Mouse (Mus musculus): Measurements from ENCODE around the gene Slc38a6. TPM values are rescaled to one million over a fixed set of nuclear protein-coding genes. Genes with fewer than 3 reads are reported as not detected.

Gene Slc38a6
- polyA plus RNA-seq (2015; fragmentation: Nextera tagmentation; extraction: Ambion mirVana), result 4.9 and 5.3 TPM in 2 replicates

DNA sequence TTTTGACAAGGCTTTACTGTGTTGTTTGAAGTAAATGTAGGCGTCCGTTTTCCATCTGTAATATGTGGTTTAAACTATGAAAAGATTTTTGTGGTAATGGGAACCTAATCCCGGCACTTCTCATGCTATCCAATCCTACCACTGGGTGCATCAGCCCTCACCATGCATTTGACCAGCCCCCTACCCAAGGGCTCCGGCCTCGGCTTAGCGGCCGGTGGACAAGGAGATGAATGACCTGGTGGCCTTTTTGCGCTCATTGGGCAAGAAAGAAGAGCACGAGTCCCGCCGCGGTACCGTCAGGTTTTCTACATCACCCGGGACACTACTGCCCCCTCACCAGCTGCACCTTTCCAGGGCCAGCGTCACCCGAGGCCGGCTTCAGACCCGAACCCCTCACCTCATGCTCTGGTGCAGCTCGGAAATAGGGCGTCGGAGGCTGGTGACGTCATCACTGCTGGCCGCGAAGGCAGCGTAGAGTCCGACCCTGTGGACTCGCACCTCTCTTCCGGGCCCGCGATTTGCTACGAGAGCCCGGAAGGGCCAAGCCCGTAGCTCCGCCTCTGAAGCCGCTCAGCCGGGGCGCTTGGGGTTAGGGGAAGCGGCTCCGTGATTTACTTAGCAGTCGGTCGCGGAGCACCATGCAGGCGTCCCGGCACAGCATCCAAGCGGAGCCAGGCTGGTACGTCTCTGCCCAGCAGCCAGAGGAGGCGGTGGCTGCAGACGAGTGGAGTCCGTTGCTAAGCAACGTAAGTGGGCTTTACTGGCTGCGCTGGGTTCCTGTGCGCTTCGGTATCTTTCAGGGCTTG, at the start of gene Slc38a6, which contains the start of gene Trmt5:
Gene Slc38a6 (plus strand): TSS at position 493 of the 806 bp plus-strand sequence.
Gene Trmt5 (minus strand): TSS at position 424 of the 806 bp plus-strand sequence.
- H3K4me2 ChIP-seq, result peak within 1 kb of the TSS; percentile 77
- WGBS, result under 1% methylated on average over 53 of the region's 53 CpGs

GRCm38 (mm10) chr12:73241960-73242359, 44.6 kb upstream of the Slc38a6 start:
- Histone ChIP-seq H3K9ac (no peak overlapping the region), H3K4me3 (no peak overlapping the region), H3K27ac (no peak overlapping the region), H3K9me3 (replicated peaks) (no peaks in the 10 kb centered on the region), H3K4me2 (no peak overlapping the region), H3K27me3 (no peaks in the 10 kb centered on the region), H3K4me1 (replicated peaks) (0 out of 2 replicates have a peak, but pooled peaks cover 4% of the 10 kb centered on the region), H3K36me3 (no peaks in the 10 kb centered on the region)
- no peak for ATAC-seq (replicated peaks; ENCODE audit: insufficient number of reproducible peaks, insufficient read depth, low FRiP score, low read depth)
- 68% methylated on average over 10 of the region's 10 CpGs for WGBS

More for the DNA sequence above, at the start of gene Slc38a6, which contains the start of gene Trmt5:
- peak; percentile 94 for ATAC-seq (replicated peaks; ENCODE audit: insufficient number of reproducible peaks, insufficient read depth, low FRiP score, low read depth)
- Histone ChIP-seq H3K4me3 (peak within 1 kb of the TSS; percentile 74), H3K9me3 (replicated peaks) (no peaks in the 10 kb centered on the region), H3K27me3 (no peaks in the 10 kb centered on the region), H3K27ac (peak within 1 kb of the TSS; percentile 86), H3K9ac (peak within 1 kb of the TSS; percentile 80), H3K4me1 (replicated peaks) (peaks cover 34% of the 10 kb centered on the region), H3K36me3 (peaks cover 10% of the 10 kb centered on the region)

DNA sequence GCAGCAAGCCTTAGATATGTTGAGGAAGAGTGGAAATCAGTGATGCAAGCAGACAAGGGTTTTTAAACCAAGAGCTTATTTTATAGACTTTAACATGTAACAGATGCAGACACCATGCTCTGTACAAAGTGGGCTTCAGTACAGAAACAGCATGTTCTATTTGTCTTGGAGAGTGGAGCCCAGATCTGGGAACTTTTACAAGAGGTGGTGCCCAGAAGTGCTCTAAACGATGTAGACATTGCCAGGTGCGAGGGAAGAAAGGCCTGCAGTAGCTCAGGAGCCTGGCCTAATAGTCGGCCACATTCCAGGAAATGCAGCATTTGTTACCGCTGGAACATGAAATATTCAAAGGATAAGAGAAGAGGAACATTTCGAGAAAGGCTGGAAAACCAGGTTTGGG, 40.9 kb upstream of the Slc38a6 start:
- Histone ChIP-seq H3K36me3 (no peaks in the 10 kb centered on the region), H3K4me3 (no peak overlapping the region), H3K27ac (0 out of 2 replicates have a peak overlapping the region, but pooled peaks have one; percentile 20), H3K4me1 (replicated peaks) (0 out of 2 replicates have a peak, but pooled peaks cover 4% of the 10 kb centered on the region), H3K9me3 (replicated peaks) (no peaks in the 10 kb centered on the region), H3K4me2 (no peak overlapping the region), H3K9ac (no peak overlapping the region), H3K27me3 (no peaks in the 10 kb centered on the region)
- ATAC-seq (replicated peaks; ENCODE audit: insufficient number of reproducible peaks, insufficient read depth, low FRiP score, low read depth), result no peak
- 55% methylated on average over 5 of the region's 5 CpGs for WGBS

GRCm38 (mm10) chr12:73255006-73255405, 31.6 kb upstream of the Slc38a6 start:
- Histone ChIP-seq H3K27me3 (no peaks in the 10 kb centered on the region), H3K27ac (peak overlapping the region; percentile 45; the same call in 1 of the 2 replicates)

GRCm38 (mm10) chr12:73259269-73259668, 27.3 kb upstream of the Slc38a6 start:
- no peaks in the 10 kb centered on the region for H3K27me3 ChIP-seq
- no peak for ATAC-seq (replicated peaks; ENCODE audit: insufficient number of reproducible peaks, insufficient read depth, low FRiP score, low read depth)
- WGBS, result 92% methylated on average over 6 of the region's 6 CpGs
- H3K4me3 ChIP-seq, result no peak overlapping the region
- no peak overlapping the region for H3K27ac ChIP-seq
- H3K9me3 ChIP-seq (replicated peaks), result peaks cover 4% of the 10 kb centered on the region; the same call in 1 of the 2 replicates
- no peaks in the 10 kb centered on the region for H3K36me3 ChIP-seq
- H3K9ac ChIP-seq, result no peak overlapping the region
- H3K4me1 ChIP-seq (replicated peaks), result no peaks in the 10 kb centered on the region
- no peak overlapping the region for H3K4me2 ChIP-seq

More at GRCm38 (mm10) chr12:73255006-73255405, 31.6 kb upstream of the Slc38a6 start:
- ATAC-seq (replicated peaks; ENCODE audit: insufficient number of reproducible peaks, insufficient read depth, low FRiP score, low read depth), result no peak
- Histone ChIP-seq H3K4me2 (no peak overlapping the region), H3K4me1 (replicated peaks) (no peaks in the 10 kb centered on the region), H3K9me3 (replicated peaks) (no peaks in the 10 kb centered on the region), H3K36me3 (no peaks in the 10 kb centered on the region), H3K9ac (no peak overlapping the region), H3K4me3 (no peak overlapping the region)
- 47% methylated on average over 2 of the region's 2 CpGs for WGBS

DNA sequence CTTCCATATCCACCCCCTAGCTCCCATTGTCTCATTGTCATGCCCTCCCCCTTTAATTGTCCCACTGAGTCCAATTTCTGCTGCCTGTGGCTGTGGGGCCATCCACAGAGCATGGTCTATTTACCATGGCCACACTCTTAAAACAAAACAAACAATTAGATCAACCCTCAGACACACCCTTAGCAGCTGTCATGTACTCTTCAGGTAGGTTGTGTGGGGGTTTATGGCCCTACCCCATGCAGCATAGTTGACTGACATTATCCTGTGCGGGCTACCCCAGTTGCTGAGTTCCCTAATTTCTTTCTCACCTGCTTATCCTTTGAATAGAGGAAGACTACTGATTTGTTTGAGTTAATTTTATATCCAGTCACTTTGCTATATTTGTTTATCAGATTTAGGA, 26.2 kb upstream of the Slc38a6 start:
- no peak overlapping the region for H3K4me3 ChIP-seq
- H3K36me3 ChIP-seq, result no peaks in the 10 kb centered on the region
- H3K4me2 ChIP-seq, result no peak overlapping the region
- no peak overlapping the region for H3K9ac ChIP-seq
- ATAC-seq (replicated peaks; ENCODE audit: insufficient number of reproducible peaks, insufficient read depth, low FRiP score, low read depth), result no peak
- H3K4me1 ChIP-seq (replicated peaks), result no peaks in the 10 kb centered on the region
- WGBS, result 88% methylated on average over 1 of the region's 1 CpGs
- no peak overlapping the region for H3K27ac ChIP-seq
- no peaks in the 10 kb centered on the region for H3K27me3 ChIP-seq
- H3K9me3 ChIP-seq (replicated peaks), result peaks cover 4% of the 10 kb centered on the region; the same call in 1 of the 2 replicates

DNA sequence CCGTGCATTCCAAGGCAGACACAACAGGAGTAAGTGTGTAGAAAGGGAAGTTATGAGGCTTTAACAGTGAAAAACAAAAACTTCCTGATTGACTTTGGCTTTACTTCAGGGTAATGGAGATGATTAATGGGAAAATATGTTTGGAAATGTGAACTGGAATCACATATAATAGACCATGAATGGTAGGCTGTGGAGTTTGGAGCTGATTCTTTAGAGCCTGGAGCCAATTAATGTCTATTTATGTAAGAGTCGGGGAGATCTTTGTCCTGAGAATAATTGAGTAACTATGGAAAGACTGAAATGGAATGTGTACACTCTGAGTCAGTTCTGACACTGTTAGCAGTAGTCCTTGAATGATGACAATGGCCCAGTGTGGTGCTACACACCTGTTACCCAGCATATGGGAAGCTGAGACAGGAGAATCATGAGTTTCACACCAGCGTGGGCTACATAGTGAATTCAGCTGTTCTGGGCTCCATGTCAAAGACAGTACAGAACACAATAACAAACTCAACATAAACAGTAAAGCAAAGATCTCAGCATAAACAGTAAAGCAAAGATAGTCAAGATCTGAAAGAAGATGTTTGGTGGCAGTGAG, 21.1 kb upstream of the Slc38a6 start:
- 83% methylated on average over 3 of the region's 3 CpGs for WGBS
- no peaks in the 10 kb centered on the region for H3K27me3 ChIP-seq
- H3K27ac ChIP-seq, result no peak overlapping the region
- no peaks in the 10 kb centered on the region for H3K4me1 ChIP-seq (replicated peaks)
- H3K36me3 ChIP-seq, result no peaks in the 10 kb centered on the region
- no peak overlapping the region for H3K4me3 ChIP-seq
- no peak overlapping the region for H3K4me2 ChIP-seq
- H3K9me3 ChIP-seq (replicated peaks), result peaks cover 4% of the 10 kb centered on the region; the same call in 1 of the 2 replicates
- no peak overlapping the region for H3K9ac ChIP-seq
- ATAC-seq (replicated peaks; ENCODE audit: insufficient number of reproducible peaks, insufficient read depth, low FRiP score, low read depth), result no peak

DNA sequence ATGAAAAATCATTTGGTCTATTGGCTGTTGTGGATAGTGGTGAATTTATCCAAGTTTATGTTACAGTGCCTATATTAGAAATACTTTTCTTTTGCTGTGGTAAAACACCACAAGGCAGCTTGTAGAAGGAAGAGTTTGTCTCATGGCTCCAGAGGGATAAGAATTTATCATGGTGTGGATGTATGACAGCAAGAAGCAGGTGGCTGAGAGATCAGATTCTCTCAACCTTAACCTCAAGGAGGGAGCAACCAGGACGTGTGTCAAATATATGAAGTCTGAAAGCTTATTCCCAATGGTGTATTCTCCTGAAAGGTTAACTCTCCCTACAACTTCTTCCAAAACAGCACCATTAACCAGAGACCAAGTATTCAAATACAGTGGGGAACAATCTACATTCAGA, 20.0 kb upstream of the Slc38a6 start:
- Histone ChIP-seq H3K27me3 (no peaks in the 10 kb centered on the region), H3K9ac (no peak overlapping the region), H3K27ac (no peak overlapping the region), H3K9me3 (replicated peaks) (peaks cover 4% of the 10 kb centered on the region; the same call in 1 of the 2 replicates), H3K36me3 (no peaks in the 10 kb centered on the region), H3K4me1 (replicated peaks) (no peaks in the 10 kb centered on the region), H3K4me2 (no peak overlapping the region), H3K4me3 (no peak overlapping the region)
- 82% methylated on average over 1 of the region's 1 CpGs for WGBS
- ATAC-seq (replicated peaks; ENCODE audit: insufficient number of reproducible peaks, insufficient read depth, low FRiP score, low read depth), result no peak

GRCm38 (mm10) chr12:73268497-73268896, 18.1 kb upstream of the Slc38a6 start:
- WGBS, result 82% methylated on average over 1 of the region's 1 CpGs
- no peak overlapping the region for H3K4me2 ChIP-seq
- no peaks in the 10 kb centered on the region for H3K4me1 ChIP-seq (replicated peaks)
- H3K9me3 ChIP-seq (replicated peaks), result no peaks in the 10 kb centered on the region
- no peak overlapping the region for H3K27ac ChIP-seq
- no peaks in the 10 kb centered on the region for H3K36me3 ChIP-seq
- H3K4me3 ChIP-seq, result no peak overlapping the region
- no peak overlapping the region for H3K9ac ChIP-seq
- no peak for ATAC-seq (replicated peaks; ENCODE audit: insufficient number of reproducible peaks, insufficient read depth, low FRiP score, low read depth)
- H3K27me3 ChIP-seq, result no peaks in the 10 kb centered on the region

GRCm38 (mm10) chr12:73269531-73269930, 17.0 kb upstream of the Slc38a6 start:
- H3K4me3 ChIP-seq, result no peak overlapping the region
- no peaks in the 10 kb centered on the region for H3K9me3 ChIP-seq (replicated peaks)
- H3K9ac ChIP-seq, result no peak overlapping the region
- H3K36me3 ChIP-seq, result peaks cover 2% of the 10 kb centered on the region; the same call in 1 of the 2 replicates
- no peak overlapping the region for H3K4me2 ChIP-seq
- no peaks in the 10 kb centered on the region for H3K4me1 ChIP-seq (replicated peaks)
- ATAC-seq (replicated peaks; ENCODE audit: insufficient number of reproducible peaks, insufficient read depth, low FRiP score, low read depth), result no peak
- H3K27ac ChIP-seq, result no peak overlapping the region
- H3K27me3 ChIP-seq, result no peaks in the 10 kb centered on the region
- 86% methylated on average over 3 of the region's 3 CpGs for WGBS

DNA sequence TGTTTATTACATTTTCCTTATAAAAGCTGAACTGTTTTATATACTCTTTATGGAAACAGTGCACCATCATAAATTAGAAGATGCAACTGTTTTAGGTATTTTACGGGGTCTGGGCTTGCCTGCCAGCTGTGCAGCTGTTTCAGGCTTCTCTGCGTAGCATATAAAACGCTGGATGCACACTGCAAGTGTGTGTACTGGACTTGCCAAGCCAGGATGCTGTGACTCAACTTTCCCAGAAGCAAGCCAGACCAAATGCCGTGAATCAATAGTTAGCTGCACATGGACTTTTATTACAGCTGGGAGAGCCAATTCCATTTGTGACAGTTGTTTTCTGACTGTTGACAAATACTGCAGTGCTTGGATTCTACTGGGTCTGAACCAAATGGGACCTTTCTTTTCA, 16.6 kb upstream of the Slc38a6 start:
- Histone ChIP-seq H3K4me3 (no peak overlapping the region), H3K4me2 (no peak overlapping the region), H3K36me3 (peaks cover 4% of the 10 kb centered on the region; the same call in 1 of the 2 replicates), H3K9ac (no peak overlapping the region), H3K4me1 (replicated peaks) (no peaks in the 10 kb centered on the region), H3K27ac (no peak overlapping the region), H3K9me3 (replicated peaks) (no peaks in the 10 kb centered on the region), H3K27me3 (no peaks in the 10 kb centered on the region)
- ATAC-seq (replicated peaks; ENCODE audit: insufficient number of reproducible peaks, insufficient read depth, low FRiP score, low read depth), result no peak
- WGBS, result 83% methylated on average over 4 of the region's 4 CpGs
